Mouse (Mus musculus) intestine, postnatal 0 days (tissue): ENCODE measurements around the gene Iqcd. TPM values are rescaled to one million over a fixed set of nuclear protein-coding genes. Genes with fewer than 3 reads are reported as not detected.

Experiments used
- ATAC-seq: fragments of 200-750 bp; cut with Nextera tagmentation; 2 replicates; pipeline ENCODE4 v1.8.0; 2017; ENCODE audit warnings: mild to moderate bottlenecking, moderate TSS enrichment, moderate library complexity
- H3K27ac ChIP-seq: fragments of 300-500 bp; sonication (generic); 2 replicates; pipeline ENCODE4 v1.5.1; 2014; ENCODE audit warnings: mild to moderate bottlenecking, low read depth, low read length, moderate library complexity
- H3K27me3 ChIP-seq: fragments of 300-500 bp; sonication (generic); replicated peaks from 2 replicates; pipeline ENCODE4 v1.6.1; 2014; ENCODE audit warnings: low read length, mixed read lengths; ENCODE audit not compliant: control insufficient read depth, insufficient read depth
- H3K36me3 ChIP-seq: fragments of 300-500 bp; sonication (generic); 2 replicates; pipeline ENCODE4 v1.6.1; 2014; ENCODE audit warnings: mild to moderate bottlenecking, moderate library complexity; ENCODE audit not compliant: control insufficient read depth, insufficient read depth
- H3K4me1 ChIP-seq: fragments of 300-500 bp; sonication (generic); replicated peaks from 2 replicates; pipeline ENCODE4 v1.6.1; 2014; ENCODE audit warnings: antibody characterized with exemption, low read length, mixed read lengths; ENCODE audit not compliant: control insufficient read depth, insufficient read depth
- H3K4me2 ChIP-seq: fragments of 300-500 bp; sonication (generic); replicated peaks from 2 replicates; pipeline ENCODE4 v1.6.1; 2014; ENCODE audit warnings: low read depth, mild to moderate bottlenecking, moderate library complexity
- H3K4me3 ChIP-seq: fragments of 300-500 bp; sonication (generic); 2 replicates; pipeline ENCODE4 v1.5.1; 2014; ENCODE audit warnings: low read depth, low read length
- H3K9ac ChIP-seq: fragments of 300-500 bp; sonication (generic); 2 replicates; pipeline ENCODE4 v1.6.1; 2014; ENCODE audit warnings: mild to moderate bottlenecking, low read depth, low read length
- H3K9me3 ChIP-seq: fragments of 300-500 bp; sonication (generic); 2 replicates; pipeline ENCODE4 v1.6.1; 2016; ENCODE audit warnings: mixed run types; ENCODE audit not compliant: control insufficient read depth
- CTCF ChIP-seq: sonication (generic); IDR thresholded peaks from 2 replicates; pipeline ENCODE4 v1.5.1; 2016; ENCODE audit warnings: low read depth, mild to moderate bottlenecking, control low read depth, antibody characterized with exemption, moderate library complexity
- WGBS: fragments of 180-500 bp; shearing (Covaris S2); extraction: QIAGEN DNeasy Blood & Tissue Kit; methylation state at CpG from one replicate; pipeline ENCODE4 v1.1.7; 2014; 5-methylcytosine and 5-hydroxymethylcytosine counted together
- polyA plus RNA-seq: library from polyadenylated mRNA; unstranded; fragments of >200 nt; fragmentation: Nextera tagmentation; extraction: Ambion mirVana; gene quantifications from 2 replicates; pipeline ENCODE4 v1.2.1, GENCODE M21; 2015

The Iqcd gene
- polyA plus RNA-seq, 1 experiment from 2014 or later = 0.47 TPM

DNA sequence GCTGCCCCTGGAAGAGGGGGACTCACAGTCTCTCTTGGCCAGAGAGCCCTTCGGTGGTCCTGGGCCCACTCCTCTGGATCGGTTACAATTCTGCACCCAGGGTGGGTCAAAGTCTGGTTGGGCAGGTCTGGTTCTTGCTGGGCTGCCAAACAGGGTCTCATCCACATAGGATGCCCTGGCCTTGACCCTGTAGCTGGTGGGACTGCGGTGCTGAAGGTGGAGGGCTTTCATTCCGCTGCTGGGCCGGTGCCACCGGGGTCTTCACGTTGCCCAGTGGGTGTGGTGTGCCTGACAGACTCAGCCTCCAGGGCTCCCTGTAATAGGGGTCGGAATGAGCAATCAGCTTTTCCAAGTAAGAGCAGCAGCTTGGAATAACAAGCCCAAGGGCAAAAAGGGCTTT is 22.6 kb downstream of the Iqcd start:
- Histone ChIP-seq H3K27ac (no peak overlapping the region), H3K4me1 (no peaks in the 10 kb centered on the region)
- WGBS = 44% methylated on average over 8 of the region's 8 CpGs

DNA sequence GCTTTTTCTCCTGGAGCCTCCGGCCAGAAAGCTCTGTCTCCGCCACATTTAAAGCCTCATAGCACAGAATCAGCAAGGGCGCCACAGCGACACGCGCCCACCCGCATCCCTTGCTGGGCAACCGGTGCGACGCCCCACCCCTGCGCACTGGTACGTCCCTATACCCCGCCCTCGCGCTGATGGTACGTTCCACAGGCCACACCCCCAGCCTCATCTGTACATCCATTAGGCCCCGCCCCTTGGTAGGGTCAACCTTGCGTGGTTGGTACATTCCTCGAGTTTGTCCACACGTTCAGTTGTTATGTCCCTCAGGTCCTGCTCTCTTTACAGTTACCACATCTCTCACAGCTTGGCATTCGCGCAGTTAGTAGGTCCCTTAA is 23.6 kb downstream of the Iqcd start, which contains the start of the genes Rita1 and Ddx54:
TSS of gene Rita1 (minus strand) at position 148 of the 380 bp plus-strand sequence.
TSS of gene Ddx54 (plus strand) at position 298 of the 380 bp plus-strand sequence.
- WGBS = under 1% methylated on average over 22 of the region's 22 CpGs
- no peaks in the 10 kb centered on the region for H3K4me1 ChIP-seq
- TF ChIP-seq CTCF = no peak
- no peaks in the 10 kb centered on the region for H3K27me3 ChIP-seq
- peaks cover 17% of the 10 kb centered on the region for H3K36me3 ChIP-seq
- peak within 1 kb of the TSS; percentile 72 for H3K9ac ChIP-seq
- H3K9me3 ChIP-seq = no peaks in the 10 kb centered on the region
- peak within 1 kb of the TSS; percentile 93 for H3K4me2 ChIP-seq
- peak; percentile 80 for ATAC-seq
- peak within 1 kb of the TSS; percentile 59 for H3K4me3 ChIP-seq
- H3K27ac ChIP-seq = peak within 1 kb of the TSS; percentile 82

More for the DNA sequence above, 22.6 kb downstream of the Iqcd start:
- H3K27me3 ChIP-seq = no peaks in the 10 kb centered on the region
- H3K36me3 ChIP-seq = peaks cover 9% of the 10 kb centered on the region; the same call in 1 of the 2 replicates
- H3K9me3 ChIP-seq = no peaks in the 10 kb centered on the region
- TF ChIP-seq CTCF = no peak
- no peak for ATAC-seq
- H3K4me3 ChIP-seq = peak overlapping the region; percentile 59
- H3K9ac ChIP-seq = peak overlapping the region; percentile 72; the same call in 1 of the 2 replicates
- peak overlapping the region; percentile 93 for H3K4me2 ChIP-seq

DNA sequence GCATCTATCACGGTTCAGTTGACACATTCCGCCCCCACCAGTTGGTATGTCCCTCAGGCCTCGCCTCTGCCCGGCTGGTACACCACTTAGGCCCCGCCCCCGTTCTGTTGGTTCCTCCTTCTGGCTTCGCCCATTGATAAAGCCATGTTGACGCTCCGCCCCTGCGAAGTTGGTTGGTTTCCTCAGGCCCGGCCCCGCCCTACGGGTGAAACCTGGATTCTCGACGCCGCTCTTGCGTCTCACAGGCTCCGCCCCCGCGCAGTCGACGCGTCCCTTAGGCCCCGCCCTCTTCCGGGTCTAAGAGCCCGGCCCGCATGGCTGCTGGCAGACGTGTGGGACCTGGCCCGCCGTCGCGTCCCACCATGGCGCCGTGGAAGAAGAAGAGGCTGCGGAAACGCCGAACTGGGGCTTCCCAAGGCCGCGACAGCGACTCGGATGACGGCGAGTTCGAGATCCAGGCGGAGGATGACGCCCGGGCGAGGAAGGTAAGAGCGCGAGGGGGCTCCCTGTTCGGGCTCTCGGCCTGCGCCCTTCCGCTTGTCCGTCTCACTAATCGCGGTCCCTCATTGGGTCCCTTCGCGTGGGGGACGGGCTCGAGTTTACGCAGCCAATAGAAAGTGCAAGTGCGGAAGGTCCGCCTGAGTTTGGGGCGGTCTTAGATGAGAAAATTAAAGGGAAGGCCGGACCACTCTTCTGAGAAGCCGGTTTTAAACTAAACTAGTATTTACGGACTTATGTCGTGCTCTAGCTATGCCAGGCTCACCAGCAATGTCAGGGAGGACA is 24.2 kb downstream of the Iqcd start:
- H3K36me3 ChIP-seq = peaks cover 23% of the 10 kb centered on the region
- ATAC-seq = peak; percentile 94
- under 1% methylated on average over 69 of the region's 69 CpGs for WGBS
- H3K4me1 ChIP-seq = no peaks in the 10 kb centered on the region
- no peaks in the 10 kb centered on the region for H3K27me3 ChIP-seq
- no peak for TF ChIP-seq CTCF
- peak overlapping the region; percentile 72 for H3K9ac ChIP-seq
- H3K9me3 ChIP-seq = no peaks in the 10 kb centered on the region
- H3K27ac ChIP-seq = peak overlapping the region; percentile 82
- H3K4me3 ChIP-seq = peak overlapping the region; percentile 59
- H3K4me2 ChIP-seq = peak overlapping the region; percentile 93

DNA sequence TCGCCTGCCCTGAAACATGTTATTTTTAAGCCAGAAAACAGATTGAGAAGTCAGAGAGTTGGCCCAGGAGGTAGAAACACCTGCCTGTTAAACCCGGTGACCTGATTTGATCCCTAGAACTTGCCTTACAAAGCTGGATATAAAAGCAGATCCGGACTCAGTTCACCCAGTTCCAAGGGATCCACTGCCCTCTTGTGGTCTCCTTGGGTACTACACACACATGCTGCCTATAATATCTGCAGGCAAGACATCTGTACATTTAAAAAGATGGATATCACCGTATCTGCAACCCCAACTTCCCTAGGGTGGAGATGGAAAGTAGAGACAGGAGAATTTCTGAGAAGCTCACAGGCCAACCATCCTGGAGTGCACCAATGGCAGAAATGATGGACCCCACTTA is 27.1 kb downstream of the Iqcd start:
- no peaks in the 10 kb centered on the region for H3K4me1 ChIP-seq
- no peak overlapping the region for H3K4me3 ChIP-seq
- H3K36me3 ChIP-seq = peaks cover 42% of the 10 kb centered on the region
- H3K27ac ChIP-seq = no peak overlapping the region
- H3K27me3 ChIP-seq = no peaks in the 10 kb centered on the region
- H3K4me2 ChIP-seq = no peak overlapping the region
- no peaks in the 10 kb centered on the region for H3K9me3 ChIP-seq
- TF ChIP-seq CTCF = peak; percentile 70
- no peak for ATAC-seq
- H3K9ac ChIP-seq = no peak overlapping the region
- 98% methylated on average over 4 of the region's 4 CpGs for WGBS

DNA sequence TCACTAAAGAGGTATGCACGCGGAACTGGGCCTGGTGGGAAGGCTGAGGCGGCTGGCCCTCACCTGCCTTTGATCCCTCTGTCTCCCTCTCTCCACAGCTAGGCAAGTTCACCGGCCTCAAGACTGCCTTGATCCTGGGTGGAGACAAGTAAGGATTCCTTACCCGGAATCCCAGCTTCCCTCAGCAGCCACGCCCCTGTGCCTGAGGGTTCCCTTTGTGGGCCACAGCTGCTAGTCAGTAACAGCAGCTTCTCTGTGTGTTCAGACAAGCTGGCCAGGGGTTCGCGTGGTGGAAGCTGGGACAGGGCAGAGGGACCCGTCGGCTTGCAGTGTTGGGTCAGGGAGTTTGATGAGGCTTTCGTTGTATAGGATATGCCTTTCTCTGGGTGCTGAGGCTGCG is 30.0 kb downstream of the Iqcd start:
- Histone ChIP-seq H3K4me3 (no peak overlapping the region), H3K9me3 (no peaks in the 10 kb centered on the region), H3K9ac (no peak overlapping the region), H3K27ac (0 out of 2 replicates have a peak overlapping the region, but pooled peaks have one; percentile 7), H3K4me1 (no peaks in the 10 kb centered on the region), H3K4me2 (no peak overlapping the region), H3K36me3 (peaks cover 69% of the 10 kb centered on the region), H3K27me3 (no peaks in the 10 kb centered on the region)
- no peak for ATAC-seq
- TF ChIP-seq CTCF = no peak
- 78% methylated on average over 12 of the region's 12 CpGs for WGBS

DNA sequence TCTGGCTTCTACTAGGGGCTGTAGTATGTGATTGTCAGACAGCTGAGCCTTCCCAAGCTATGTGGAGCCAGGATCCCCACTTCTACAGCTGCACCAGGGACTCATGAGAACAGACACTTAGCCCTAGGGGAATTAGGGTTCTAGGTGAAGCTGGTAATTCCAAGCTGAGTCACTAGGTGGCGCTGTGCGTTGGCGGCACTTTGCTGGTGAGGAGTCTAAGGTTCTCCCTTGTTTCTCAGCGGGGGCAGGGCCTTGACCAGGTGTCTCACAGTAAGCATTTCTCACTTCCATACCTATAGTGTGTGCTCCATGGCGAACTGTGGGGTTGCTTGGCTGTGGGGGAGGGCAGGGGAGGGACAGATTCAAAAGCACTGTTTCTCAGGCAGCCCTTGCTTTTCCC is 30.4 kb downstream of the Iqcd start:
- Histone ChIP-seq H3K9ac (no peak overlapping the region), H3K4me3 (no peak overlapping the region), H3K36me3 (peaks cover 74% of the 10 kb centered on the region), H3K27me3 (no peaks in the 10 kb centered on the region), H3K4me1 (no peaks in the 10 kb centered on the region), H3K4me2 (no peak overlapping the region), H3K27ac (no peak overlapping the region), H3K9me3 (no peaks in the 10 kb centered on the region)
- no peak for ATAC-seq
- WGBS = 25% methylated on average over 5 of the region's 5 CpGs
- TF ChIP-seq CTCF = peak; percentile 88
